Mouse (Mus musculus) hindbrain, postnatal 0 days (tissue): ENCODE data around the gene Ddx58. TPM values are rescaled to one million over a fixed set of nuclear protein-coding genes. Genes with fewer than 3 reads are reported as not detected.
A peak's percentile ranks its signal among the peaks of the same experiment; 100 is the strongest.

Experiments
- ATAC-seq: fragments of 200-750 bp; cut with Nextera tagmentation; 2 replicates; pipeline ENCODE4 v1.8.0; 2017; ENCODE audit warnings: mild to moderate bottlenecking, moderate TSS enrichment, moderate library complexity
- DNase-seq: peaks from one replicate; pipeline ENCODE4 v3.0.0-alpha.2; 2015; ENCODE audit warnings: low spot score
- H3K27ac ChIP-seq: fragments of 300-500 bp; sonication (generic); 2 replicates; pipeline ENCODE4 v1.5.1; 2014; ENCODE audit warnings: mild to moderate bottlenecking
- H3K27me3 ChIP-seq: fragments of 300-500 bp; sonication (generic); 2 replicates; pipeline ENCODE4 v1.6.1; 2014; ENCODE audit warnings: low read length, mixed read lengths; ENCODE audit not compliant: insufficient read depth
- H3K36me3 ChIP-seq: fragments of 300-500 bp; sonication (generic); 2 replicates; pipeline ENCODE4 v1.6.1; 2014; ENCODE audit warnings: low read length, mixed read lengths; ENCODE audit not compliant: insufficient read depth
- H3K4me1 ChIP-seq: fragments of 300-500 bp; sonication (generic); 2 replicates; pipeline ENCODE4 v1.6.1; 2014; ENCODE audit warnings: antibody characterized with exemption, low read length, mixed read lengths; ENCODE audit not compliant: insufficient read depth
- H3K4me2 ChIP-seq: fragments of 300-500 bp; sonication (generic); 2 replicates; pipeline ENCODE4 v1.6.1; 2014; ENCODE audit warnings: low read depth, mild to moderate bottlenecking, low read length, moderate library complexity, mixed read lengths
- H3K4me3 ChIP-seq: fragments of 300-500 bp; sonication (generic); 2 replicates; pipeline ENCODE4 v1.5.1; 2014; ENCODE audit warnings: low read length
- H3K9ac ChIP-seq: fragments of 300-500 bp; sonication (generic); replicated peaks from 2 replicates; pipeline ENCODE4 v1.6.1; 2014; ENCODE audit warnings: mild to moderate bottlenecking, low read length, moderate library complexity, mixed read lengths
- H3K9me3 ChIP-seq: fragments of 300-500 bp; sonication (generic); 2 replicates; pipeline ENCODE4 v1.6.1; 2016; ENCODE audit warnings: low read length, mixed read lengths
- CTCF ChIP-seq: IDR thresholded peaks from 2 replicates; pipeline ENCODE4 v1.5.1; 2016; ENCODE audit warnings: antibody characterized with exemption, control low read depth, low read depth
- WGBS: fragments of 180-500 bp; shearing (Covaris S2); extraction: QIAGEN DNeasy Blood & Tissue Kit; methylation state at CpG from one replicate; pipeline ENCODE4 v1.1.7; 2014; 5-methylcytosine and 5-hydroxymethylcytosine counted together
- polyA plus RNA-seq: library from polyadenylated mRNA; unstranded; fragments of >200 nt; fragmentation: Nextera tagmentation; extraction: Ambion mirVana; gene quantifications from 2 replicates; pipeline ENCODE4 v1.2.1, GENCODE M21; 2015
- total RNA-seq: library from RNA; depleted of rRNA; stranded (reverse); fragments of >200 nt; gene quantifications from 2 replicates; pipeline ENCODE4 v1.2.3, GENCODE M21; 2014

The Ddx58 gene
- total and polyA plus RNA-seq, 2 experiments from 2014 or later = 2.3 to 4.2 TPM

DNA sequence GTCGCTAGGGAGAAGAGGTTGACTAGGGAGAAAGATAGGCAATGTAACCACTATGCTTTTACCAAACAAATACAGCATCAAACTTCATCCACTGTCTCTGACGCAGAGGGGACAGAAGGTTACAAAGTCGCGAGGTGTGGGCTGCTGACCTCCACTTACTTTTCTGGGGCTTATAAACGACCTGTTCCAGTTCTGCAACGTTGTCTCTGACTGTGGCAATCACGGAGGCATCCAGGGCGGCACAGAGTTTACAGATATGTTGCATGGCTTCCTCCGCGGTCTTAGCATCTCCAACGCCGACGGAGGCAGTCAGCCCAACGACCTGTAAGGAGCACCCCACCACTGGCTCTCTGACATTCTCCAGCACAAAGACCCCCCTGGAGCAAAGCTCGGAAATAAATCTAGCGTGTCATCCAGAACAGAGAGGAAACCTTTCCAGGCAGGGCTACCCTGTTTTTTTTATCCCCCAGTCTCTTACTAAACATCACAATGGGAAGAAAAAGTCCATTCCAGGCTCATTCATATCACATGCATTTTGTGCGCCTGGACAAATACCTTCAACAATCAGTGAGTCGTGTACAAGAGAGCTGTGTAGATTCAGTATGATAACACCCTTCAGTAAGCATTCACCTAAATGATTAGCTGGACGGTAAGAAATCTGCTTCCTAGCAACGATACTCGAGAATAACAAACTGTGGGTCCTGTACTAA, 17.6 kb downstream of the Ddx58 start:
- no peak for ATAC-seq

GRCm38 (mm10) chr4:40221004-40221760, 18.4 kb downstream of the Ddx58 start:
- Histone ChIP-seq H3K27me3 (no peaks in the 10 kb centered on the region), H3K9ac (no peak overlapping the region), H3K4me1 (no peaks in the 10 kb centered on the region), H3K4me2 (no peak overlapping the region; the same call in 1 of the 2 replicates), H3K9me3 (no peaks in the 10 kb centered on the region), H3K36me3 (no peaks in the 10 kb centered on the region), H3K4me3 (no peak overlapping the region), H3K27ac (no peak overlapping the region)
- ATAC-seq = no peak
- DNase-seq = no peak
- 32% methylated on average over 14 of the region's 14 CpGs for WGBS
- TF ChIP-seq CTCF = no peak

More for the DNA sequence above, 17.6 kb downstream of the Ddx58 start:
- Histone ChIP-seq H3K4me2 (0 out of 2 replicates have a peak overlapping the region, but pooled peaks have one; percentile 5), H3K9me3 (no peaks in the 10 kb centered on the region), H3K4me1 (no peaks in the 10 kb centered on the region), H3K36me3 (no peaks in the 10 kb centered on the region), H3K27me3 (no peaks in the 10 kb centered on the region), H3K4me3 (no peak overlapping the region), H3K9ac (no peak overlapping the region), H3K27ac (no peak overlapping the region)
- 34% methylated on average over 21 of the region's 21 CpGs for WGBS
- no peak for TF ChIP-seq CTCF
- no peak for DNase-seq

GRCm38 (mm10) chr4:40220437-40220836, 19.2 kb downstream of the Ddx58 start:
- TF ChIP-seq CTCF = no peak
- H3K4me3 ChIP-seq = 0 out of 2 replicates have a peak overlapping the region, but pooled peaks have one; percentile 7
- H3K9ac ChIP-seq = no peak overlapping the region
- H3K4me2 ChIP-seq = peak overlapping the region; percentile 21
- no peak overlapping the region for H3K27ac ChIP-seq
- no peaks in the 10 kb centered on the region for H3K36me3 ChIP-seq
- H3K4me1 ChIP-seq = no peaks in the 10 kb centered on the region
- DNase-seq (no peak), ATAC-seq (no peak)
- 22% methylated on average over 12 of the region's 12 CpGs for WGBS
- no peaks in the 10 kb centered on the region for H3K27me3 ChIP-seq
- no peaks in the 10 kb centered on the region for H3K9me3 ChIP-seq

GRCm38 (mm10) chr4:40218382-40218781, 21.2 kb downstream of the Ddx58 start:
- Histone ChIP-seq H3K27ac (no peak overlapping the region), H3K9me3 (no peaks in the 10 kb centered on the region), H3K36me3 (no peaks in the 10 kb centered on the region), H3K9ac (no peak overlapping the region), H3K4me2 (no peak overlapping the region), H3K4me3 (no peak overlapping the region), H3K4me1 (no peaks in the 10 kb centered on the region), H3K27me3 (no peaks in the 10 kb centered on the region)
- ATAC-seq (peak; percentile 62; the same call in 1 of the 2 replicates), DNase-seq (peak; percentile 55)
- 75% methylated on average over 7 of the region's 7 CpGs for WGBS
- peak; percentile 67 for TF ChIP-seq CTCF

DNA sequence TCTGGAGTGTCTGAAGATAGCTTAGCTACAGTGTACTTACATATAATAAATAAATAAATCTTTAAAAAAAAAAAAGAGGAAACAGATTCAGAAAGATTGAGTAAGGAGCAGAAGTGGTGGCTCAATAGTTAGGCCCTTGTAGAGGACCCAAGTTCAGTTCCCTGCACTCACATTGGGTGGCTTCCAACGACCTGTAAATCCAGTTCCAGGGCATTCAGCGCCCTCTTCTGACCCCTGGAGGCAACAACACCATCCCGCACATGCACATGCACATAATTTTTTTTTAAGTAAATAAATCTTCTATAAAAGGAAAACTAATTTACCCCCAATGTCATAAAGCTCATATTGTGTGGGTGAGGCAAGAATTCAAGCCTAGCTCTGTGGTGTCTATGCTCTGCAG, 21.7 kb downstream of the Ddx58 start:
- Histone ChIP-seq H3K4me3 (no peak overlapping the region), H3K27ac (no peak overlapping the region), H3K36me3 (no peaks in the 10 kb centered on the region), H3K9ac (no peak overlapping the region), H3K4me1 (no peaks in the 10 kb centered on the region), H3K9me3 (no peaks in the 10 kb centered on the region), H3K27me3 (no peaks in the 10 kb centered on the region), H3K4me2 (no peak overlapping the region)
- no peak for TF ChIP-seq CTCF
- ATAC-seq = no peak
- no peak for DNase-seq
- 51% methylated on average over 3 of the region's 3 CpGs for WGBS

DNA sequence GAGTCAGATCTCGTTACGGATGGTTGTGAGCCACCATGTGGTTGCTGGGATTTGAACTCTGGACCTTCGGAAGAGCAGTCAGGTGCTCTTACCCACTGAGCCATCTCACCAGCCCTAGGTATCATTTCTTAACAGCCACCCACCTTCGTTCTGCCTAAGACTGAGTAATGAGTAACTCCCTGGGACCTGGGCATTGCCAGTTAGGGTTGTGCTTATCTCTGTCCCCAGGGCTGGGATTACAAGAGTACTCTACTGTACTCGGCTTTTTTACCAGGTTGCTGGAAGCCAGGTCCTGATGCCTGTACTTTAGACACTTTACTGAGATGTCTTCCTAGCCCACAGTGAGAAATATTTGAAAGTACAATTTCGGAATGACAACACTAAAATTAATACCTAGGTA, 27.5 kb downstream of the Ddx58 start:
- H3K27me3 ChIP-seq = no peaks in the 10 kb centered on the region
- no peak for ATAC-seq
- H3K36me3 ChIP-seq = no peaks in the 10 kb centered on the region
- TF ChIP-seq CTCF = no peak
- H3K4me3 ChIP-seq = no peak overlapping the region
- no peak overlapping the region for H3K27ac ChIP-seq
- DNase-seq = no peak
- 89% methylated on average over 4 of the region's 6 CpGs for WGBS
- H3K9me3 ChIP-seq = no peaks in the 10 kb centered on the region
- H3K9ac ChIP-seq = no peak overlapping the region
- H3K4me1 ChIP-seq = no peaks in the 10 kb centered on the region
- H3K4me2 ChIP-seq = no peak overlapping the region

DNA sequence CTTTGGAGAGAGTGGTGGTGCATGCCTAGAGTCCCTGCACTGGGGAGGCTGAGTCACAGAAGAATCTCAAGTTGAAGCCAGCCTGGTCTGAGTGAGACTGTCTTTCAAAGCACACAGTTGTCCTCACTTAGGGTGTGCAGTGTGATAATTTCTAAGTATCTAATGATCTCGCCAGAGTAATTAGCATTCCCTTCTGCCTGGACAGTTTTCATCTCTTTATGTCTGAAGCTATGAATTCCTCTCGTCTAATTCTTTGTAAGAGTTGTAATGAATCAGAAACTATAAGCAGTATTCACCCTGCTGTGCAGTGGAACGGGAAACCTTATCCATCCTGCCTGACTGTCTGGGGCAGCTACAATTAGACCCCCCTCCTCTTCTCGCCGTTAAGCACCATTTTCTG, 31.9 kb downstream of the Ddx58 start:
- no peak overlapping the region for H3K4me3 ChIP-seq
- 0 out of 2 replicates have a peak, but pooled peaks cover 6% of the 10 kb centered on the region for H3K36me3 ChIP-seq
- no peaks in the 10 kb centered on the region for H3K4me1 ChIP-seq
- no peak overlapping the region for H3K27ac ChIP-seq
- no peak for TF ChIP-seq CTCF
- no peaks in the 10 kb centered on the region for H3K9me3 ChIP-seq
- ATAC-seq = no peak
- no peaks in the 10 kb centered on the region for H3K27me3 ChIP-seq
- no peak overlapping the region for H3K9ac ChIP-seq
- no peak for DNase-seq
- no peak overlapping the region for H3K4me2 ChIP-seq
- WGBS = 45% methylated on average over 5 of the region's 5 CpGs
